ENCODE assay signal across 8 mouse cellular contexts in the genomic region with DNA sequence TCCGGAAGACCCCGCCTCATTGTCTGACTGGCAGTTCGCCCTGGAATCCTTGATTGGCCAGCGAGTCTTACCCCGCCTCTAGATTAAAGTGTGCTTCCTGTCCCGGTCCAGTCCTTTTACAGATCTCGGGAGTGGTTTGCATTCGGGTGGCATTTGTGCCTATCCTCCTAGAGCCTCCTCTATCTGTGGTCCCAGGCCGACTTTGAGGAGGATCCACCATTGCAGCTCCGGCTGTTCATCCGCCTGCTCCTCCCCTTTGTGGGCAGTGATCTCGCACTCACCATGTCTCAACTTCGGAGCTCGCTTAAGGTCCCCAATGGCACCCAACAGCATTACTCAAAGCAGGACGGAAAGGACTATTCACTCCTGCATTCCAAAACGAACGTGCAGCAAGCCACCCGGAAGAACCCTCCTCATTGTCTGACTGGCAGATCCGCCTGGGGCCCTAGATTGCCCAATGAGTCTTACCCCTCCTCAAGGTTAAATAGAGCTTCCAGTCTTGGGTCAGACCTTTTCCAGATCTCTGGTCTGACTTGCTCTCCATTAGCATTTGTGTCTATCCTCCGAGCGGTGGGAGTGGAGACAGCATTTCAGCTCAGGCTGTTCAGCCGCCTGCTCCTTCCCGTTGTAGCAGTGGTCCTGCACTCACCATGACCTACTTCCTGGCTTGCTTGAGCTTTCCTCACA. TPM values are rescaled to one million over a fixed set of nuclear protein-coding genes. Genes with fewer than 3 reads are reported as not detected.
A peak's percentile ranks its signal among the peaks of the same experiment; 100 is the strongest.
DNase-seq lines count a peak whose midpoint lies in the region; ATAC-seq and TF ChIP-seq lines count a peak whose summit lies in the region.

No protein-coding gene starts in this region.

- ATAC-seq in forebrain, embryonic 11.5 days (replicated peaks; ENCODE audit: low FRiP score) = peak; percentile 99
- peak; percentile 97 for ATAC-seq in heart, embryonic 16.5 days (replicated peaks; ENCODE audit: extremely low read depth, insufficient read depth, low FRiP score)
- ATAC-seq in liver, embryonic 15.5 days (ENCODE audit: insufficient read depth) = peak; percentile 99
- peak; percentile 100 for ATAC-seq in neural tube, embryonic 12.5 days (ENCODE audit: low FRiP score, low read depth)

- H3K79me2 ChIP-seq in CH12.LX (replicated peaks; ENCODE audit: control insufficient read depth, extremely low read depth, insufficient read depth, poor library complexity, severe bottlenecking) = peaks cover 6% of the 10 kb centered on the region; the same call in 1 of the 2 replicates

- TF ChIP-seq EP300 in CH12.LX (IDR thresholded peaks at IDR 0.05; ENCODE audit: low read length) = no peak

- under 1% methylated on average over 23 of the region's 23 CpGs for WGBS in forebrain, embryonic 11.5 days
- WGBS in heart, embryonic 16.5 days = under 1% methylated on average over 23 of the region's 23 CpGs
- under 1% methylated on average over 23 of the region's 23 CpGs for whole genome bisulfite sequencing in liver, embryonic 15.5 days (ENCODE audit: insufficient replicate concordance)
- WGBS in neural tube, embryonic 12.5 days = under 1% methylated on average over 23 of the region's 23 CpGs

- no peaks in the 10 kb centered on the region for H3K36me3 ChIP-seq in CH12.LX (replicated peaks in 1 of 2; ENCODE audit: control insufficient read depth in 1 of 2, insufficient read depth in 1 of 2, low read length in 1 of 2)
- no peaks in the 10 kb centered on the region for H3K36me3 ChIP-seq in forebrain, embryonic 11.5 days (ENCODE audit: control insufficient read depth, insufficient read depth, low read length)
- H3K36me3 ChIP-seq in heart, embryonic 16.5 days (ENCODE audit: control insufficient read depth, insufficient read depth) = no peaks in the 10 kb centered on the region
- H3K36me3 ChIP-seq in liver, embryonic 15.5 days (replicated peaks) = no peaks in the 10 kb centered on the region
- no peaks in the 10 kb centered on the region for H3K36me3 ChIP-seq in neural tube, embryonic 12.5 days

- in situ Hi-C loops in CH12.LX (cut with MboI; ENCODE audit: low pct_ligation_motif_present, low pct_unique_long_range_greater_than_20kb, low sequenced_read_pairs) = no loop called here

- H3K4me2 ChIP-seq in CH12.LX (ENCODE audit: insufficient read depth, low read depth, poor library complexity, severe bottlenecking) = peak overlapping the region; percentile 67
- H3K4me2 ChIP-seq in forebrain, embryonic 11.5 days (ENCODE audit: low read depth, low read length, severe bottlenecking) = peak overlapping the region; percentile 79
- H3K4me2 ChIP-seq in heart, embryonic 16.5 days (ENCODE audit: low read depth, low read length) = peak overlapping the region; percentile 61
- H3K4me2 ChIP-seq in liver, embryonic 15.5 days = peak overlapping the region; percentile 89
- peak overlapping the region; percentile 77 for H3K4me2 ChIP-seq in neural tube, embryonic 12.5 days (replicated peaks)

- H3K9ac ChIP-seq in CH12.LX (ENCODE audit: insufficient read depth, low read depth) = peak overlapping the region; percentile 82
- H3K9ac ChIP-seq in forebrain, embryonic 11.5 days (ENCODE audit: low read length) = peak overlapping the region; percentile 65
- peak overlapping the region; percentile 82 for H3K9ac ChIP-seq in heart, embryonic 16.5 days (ENCODE audit: low read length)
- H3K9ac ChIP-seq in liver, embryonic 15.5 days = peak overlapping the region; percentile 59
- H3K9ac ChIP-seq in neural tube, embryonic 12.5 days = peak overlapping the region; percentile 56

- H3K27ac ChIP-seq in CH12.LX (ENCODE audit: insufficient read depth, low read depth) = peak overlapping the region; percentile 90
- H3K27ac ChIP-seq in forebrain, embryonic 11.5 days (ENCODE audit: low read depth, low read length) = peak overlapping the region; percentile 51
- peak overlapping the region; percentile 99 for H3K27ac ChIP-seq in heart, embryonic 16.5 days (ENCODE audit: low read length)
- H3K27ac ChIP-seq in liver, embryonic 15.5 days (replicated peaks) = peak overlapping the region; percentile 90
- H3K27ac ChIP-seq in neural tube, embryonic 12.5 days = peak overlapping the region; percentile 68

- no peak for TF ChIP-seq CTCF in CH12.LX (conservative IDR thresholded peaks at IDR 0.05 in 1 of 2, IDR thresholded peaks at IDR 0.05 in 1 of 2; ENCODE audit: low read depth in 2 of 2, low read length in 2 of 2)

- no peaks in the 10 kb centered on the region for H3K27me3 ChIP-seq in CH12.LX (replicated peaks)
- H3K27me3 ChIP-seq in forebrain, embryonic 11.5 days (ENCODE audit: control insufficient read depth, insufficient read depth, low read length) = no peaks in the 10 kb centered on the region
- no peaks in the 10 kb centered on the region for H3K27me3 ChIP-seq in heart, embryonic 16.5 days (ENCODE audit: control insufficient read depth, insufficient read depth, low read length)
- no peaks in the 10 kb centered on the region for H3K27me3 ChIP-seq in liver, embryonic 15.5 days
- H3K27me3 ChIP-seq in neural tube, embryonic 12.5 days (replicated peaks) = no peaks in the 10 kb centered on the region

- peak; percentile 94 for TF ChIP-seq POLR2A in CH12.LX (IDR thresholded peaks at IDR 0.05; ENCODE audit: low read depth, low read length)

- no peak for TF ChIP-seq RAD21 in CH12.LX (IDR thresholded peaks at IDR 0.05; ENCODE audit: low read depth, low read length)

- dilution Hi-C loops in CH12.LX (cut with MboI; ENCODE audit: extremely low pct_ligation_motif_present, extremely low pct_unique_long_range_greater_than_20kb, low sequenced_read_pairs) = no loop called here

- peak; percentile 89 for DNase-seq in CH12.LX (ENCODE audit: extremely low read depth)
- peak; percentile 77 for DNase-seq in c-Kit-positive CD71-positive TER-119-negative erythroid progenitor cells, embryonic 14.5 days (ENCODE audit: low read depth)
- peak; percentile 84 for DNase-seq in forebrain, embryonic 11.5 days (ENCODE audit: low spot score)
- peak; percentile 84 to 87 for DNase-seq in kidney, postnatal 36 days
- DNase-seq in telencephalon, adult 2 months (ENCODE audit: low read depth, low spot score) = peak; percentile 89

- peak overlapping the region; percentile 57 to 96 (median 72) for H3K4me3 ChIP-seq in CH12.LX (replicated peaks in 1 of 3; ENCODE audit: low read depth in 2 of 3, low read length in 2 of 3, poor library complexity in 1 of 3)
- H3K4me3 ChIP-seq in forebrain, embryonic 11.5 days (ENCODE audit: low read depth, low read length) = peak overlapping the region; percentile 43
- peak overlapping the region; percentile 74 for H3K4me3 ChIP-seq in heart, embryonic 16.5 days (ENCODE audit: low read length)
- H3K4me3 ChIP-seq in liver, embryonic 15.5 days (replicated peaks) = peak overlapping the region; percentile 68
- H3K4me3 ChIP-seq in neural tube, embryonic 12.5 days = peak overlapping the region; percentile 54

- H3K4me1 ChIP-seq in CH12.LX (ENCODE audit: control insufficient read depth in 1 of 2, insufficient read depth in 2 of 2) = peaks cover 0 to 6% of the 10 kb centered on the region in 2 experiments; a peak in 1 of 4 replicates
- H3K4me1 ChIP-seq in forebrain, embryonic 11.5 days (replicated peaks; ENCODE audit: control insufficient read depth, insufficient read depth, low read length) = no peaks in the 10 kb centered on the region
- H3K4me1 ChIP-seq in heart, embryonic 16.5 days (ENCODE audit: control insufficient read depth, insufficient read depth, low read length) = no peaks in the 10 kb centered on the region
- peaks cover 7% of the 10 kb centered on the region; the same call in 1 of the 2 replicates for H3K4me1 ChIP-seq in liver, embryonic 15.5 days (replicated peaks)
- H3K4me1 ChIP-seq in neural tube, embryonic 12.5 days = no peaks in the 10 kb centered on the region

- no peaks in the 10 kb centered on the region for H3K9me3 ChIP-seq in CH12.LX (replicated peaks; ENCODE audit: low read length)
- no peaks in the 10 kb centered on the region for H3K9me3 ChIP-seq in forebrain, embryonic 11.5 days (ENCODE audit: control insufficient read depth, low read length)
- H3K9me3 ChIP-seq in heart, embryonic 16.5 days (replicated peaks; ENCODE audit: control insufficient read depth, low read length) = no peaks in the 10 kb centered on the region
- no peaks in the 10 kb centered on the region for H3K9me3 ChIP-seq in liver, embryonic 15.5 days (replicated peaks)
- H3K9me3 ChIP-seq in neural tube, embryonic 12.5 days = no peaks in the 10 kb centered on the region

TF ChIP-seq in CH12.LX, 34 proteins besides CTCF, POLR2A, EP300 and RAD21 (continues in another document):
- TF ChIP-seq CHD1 (IDR thresholded peaks at IDR 0.05; ENCODE audit: low read depth, low read length) (no peak), NRF1 (IDR thresholded peaks at IDR 0.05; ENCODE audit: low read depth, low read length) (no peak), MXI1 (IDR thresholded peaks at IDR 0.05; ENCODE audit: low read depth, low read length) (peak; percentile 63), TBP (conservative IDR thresholded peaks at IDR 0.05; ENCODE audit: low read depth, low read length) (peak; percentile 85), BHLHE40 (IDR thresholded peaks at IDR 0.05; ENCODE audit: low read depth, low read length) (peak; percentile 59), KAT2A (IDR thresholded peaks at IDR 0.05; ENCODE audit: insufficient replicate concordance, low read length) (peak; percentile 39; the same call in 1 of the 2 replicates), ZC3H11A (IDR thresholded peaks at IDR 0.05; ENCODE audit: low read depth, low read length) (no peak), MAZ (IDR thresholded peaks at IDR 0.05; ENCODE audit: low read depth, low read length) (no peak), NELFE (IDR thresholded peaks at IDR 0.05; ENCODE audit: low read depth, low read length) (peak; percentile 95), JUND (conservative IDR thresholded peaks at IDR 0.05; ENCODE audit: low read depth, low read length) (no peak), ETS1 (conservative IDR thresholded peaks at IDR 0.05; ENCODE audit: low read depth, low read length) (no peak), GABPA (IDR thresholded peaks at IDR 0.05; ENCODE audit: insufficient replicate concordance, low read depth, low read length) (no peak), SMC3 (IDR thresholded peaks at IDR 0.05; ENCODE audit: low read depth, low read length) (no peak), MAX (IDR thresholded peaks at IDR 0.05; ENCODE audit: low read length) (0 out of 2 replicates have a peak, but pooled peaks have one; percentile 47), ELF1 (IDR thresholded peaks at IDR 0.05; ENCODE audit: low read depth, low read length) (peak; percentile 79), ZKSCAN1 (IDR thresholded peaks at IDR 0.05; ENCODE audit: borderline replicate concordance, low read depth, low read length) (no peak)

RNA-seq across cellular contexts. Expression of a gene that starts 30.9 kb away (rescaled TPM):
- total RNA-seq in CH12.LX (2012; rRNA removed) (7.4 and 9.0 TPM in 2 replicates), CH12.LX (2014; rRNA removed) (22.5 and 30.6 TPM in 2 replicates)
- polyA plus RNA-seq in CH12.LX (2012; ENCODE audit: insufficient read length, low read depth) = 10.3 and 10.9 TPM in 2 replicates
- 20.4 and 24.6 TPM in 2 replicates for polyA plus RNA-seq in forebrain, embryonic 11.5 days (2014; fragmentation: Nextera tagmentation; extraction: Ambion mirVana)
- polyA plus RNA-seq in heart, embryonic 16.5 days (2015; fragmentation: Nextera tagmentation; extraction: Ambion mirVana) = 15.0 and 18.3 TPM in 2 replicates
- 7.3 and 8.2 TPM in 2 replicates for polyA plus RNA-seq in liver, embryonic 15.5 days (2015; fragmentation: Nextera tagmentation; extraction: Ambion mirVana)
- polyA plus RNA-seq in neural tube, embryonic 12.5 days (2016; fragmentation: Nextera tagmentation; extraction: Ambion mirVana) = 14.5 and 18.0 TPM in 2 replicates

Comparison
In these comparisons a context has a peak if more than half of its experiments do, and no peak if none do; other contexts are left out.
1. Peak in every context shown above with its lines: DNase-seq, ATAC-seq, H3K4me3 ChIP-seq and H3K27ac ChIP-seq.